Mouse (Mus musculus): ENCODE results near the gene Cul4b. TPM values are rescaled to one million over a fixed set of nuclear protein-coding genes. Genes with fewer than 3 reads are reported as not detected.

Gene Cul4b
- polyA plus RNA-seq (2012; rRNA removed) = 18.6 and 19.6 TPM in 2 replicates

DNA sequence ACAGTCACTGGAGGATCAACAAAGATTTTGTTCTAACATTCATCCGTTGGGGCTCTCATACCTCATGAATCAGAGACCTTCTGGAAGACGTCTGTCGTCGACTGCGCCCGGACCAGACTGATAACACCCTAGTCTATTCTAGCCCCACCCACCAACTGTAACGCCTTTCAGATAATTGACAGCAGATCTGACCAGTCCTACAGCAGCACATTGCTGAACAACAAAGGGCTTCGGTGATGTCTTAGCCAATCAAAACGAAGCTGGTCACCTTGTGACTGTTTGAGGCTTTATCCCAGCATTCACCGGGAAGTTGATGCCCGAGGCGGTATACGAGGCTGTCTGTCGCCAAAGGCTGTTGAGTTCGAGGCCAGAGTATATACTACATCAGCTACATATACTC lies at the start of gene Cul4b:
Cul4b (minus strand) TSS at position 119 of the 400 bp plus-strand sequence.

DNA sequence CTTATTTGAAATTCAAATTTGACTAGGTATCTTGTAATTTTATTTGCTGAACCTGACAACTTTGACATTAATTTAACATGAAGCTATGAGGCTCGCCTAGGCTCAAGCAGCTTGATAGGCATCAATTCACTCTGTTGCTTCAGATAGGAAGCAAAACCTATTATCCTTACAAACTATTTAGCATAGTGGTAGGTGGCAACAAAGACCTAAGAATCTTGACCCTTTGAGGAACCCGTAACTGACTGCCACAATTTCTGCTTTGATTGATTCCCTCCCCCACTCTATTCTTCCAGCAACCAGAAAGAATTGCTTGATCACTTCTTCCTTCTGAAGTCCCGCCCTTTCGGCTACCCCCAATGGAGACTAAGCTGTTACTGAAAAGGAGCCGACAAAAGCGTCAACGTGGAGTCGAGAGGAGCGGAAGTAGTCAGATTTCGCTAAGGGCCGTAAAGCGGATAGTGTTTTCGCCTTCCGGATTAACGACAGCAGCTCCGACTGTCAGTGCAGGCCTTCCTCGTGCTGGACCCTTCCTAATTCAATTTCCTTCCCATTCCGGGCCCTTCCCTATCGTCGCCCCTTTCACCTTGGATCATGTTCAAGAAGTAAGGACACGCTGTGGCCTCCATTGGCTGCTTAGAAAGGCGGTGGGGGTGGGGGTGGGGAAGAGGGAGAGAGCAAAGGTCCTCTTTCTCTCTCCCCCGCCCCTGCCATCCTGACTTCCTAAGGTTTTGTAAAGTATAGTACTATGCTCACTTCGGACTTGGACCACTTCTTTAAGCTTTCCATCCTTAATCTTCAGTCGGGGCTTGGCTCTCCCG lies 24.4 kb upstream of the Cul4b start, which contains the start of gene Mcts1:
Mcts1 (plus strand) TSS at position 402 of the 818 bp plus-strand sequence.

Other genes with a start within 250 kb of the Cul4b start
- gene Lamp2, start 119.7 kb downstream of the Cul4b start, polyA plus RNA-seq (2012; rRNA removed) = 37.5 and 41.0 TPM in 2 replicates
- gene Mcts1, start 24.4 kb upstream of the Cul4b start, polyA plus RNA-seq (2012; rRNA removed) = 115 and 123 TPM in 2 replicates
- 23.7 and 28.4 TPM in 2 replicates for gene C1galt1c1, start 58.9 kb upstream of the Cul4b start, polyA plus RNA-seq (2012; rRNA removed)
- gene 6030498E09Rik, start 196.5 kb upstream of the Cul4b start, polyA plus RNA-seq (2012; rRNA removed) = 0.06 and 0.09 TPM in 2 replicates

Data from central nervous system, embryonic 18 days (tissue).